Mouse (Mus musculus) hindbrain, embryonic 11.5 days (tissue): Measurements from ENCODE around the gene Lzic. TPM values are rescaled to one million over a fixed set of nuclear protein-coding genes. Genes with fewer than 3 reads are reported as not detected.

Experiments
- ATAC-seq: fragments of 200-750 bp; cut with Nextera tagmentation; 2 replicates; pipeline ENCODE4 v1.8.0; 2017; ENCODE audit warnings: mild to moderate bottlenecking, moderate TSS enrichment, moderate library complexity; ENCODE audit not compliant: low FRiP score
- DNase-seq: peaks from one replicate; pipeline ENCODE4 v3.0.0-alpha.2; 2015; ENCODE audit warnings: low spot score
- H3K27ac ChIP-seq: fragments of 300-500 bp; sonication (generic); 2 replicates; pipeline ENCODE4 v1.5.1; 2014; ENCODE audit warnings: mild to moderate bottlenecking, low read depth, low read length
- H3K27me3 ChIP-seq: fragments of 300-500 bp; sonication (generic); 2 replicates; pipeline ENCODE4 v1.6.1; 2014; ENCODE audit warnings: mild to moderate bottlenecking, low read length, moderate library complexity, mixed read lengths; ENCODE audit not compliant: control insufficient read depth, insufficient read depth
- H3K36me3 ChIP-seq: fragments of 300-500 bp; sonication (generic); 2 replicates; pipeline ENCODE4 v1.6.1; 2014; ENCODE audit warnings: mild to moderate bottlenecking, low read length, moderate library complexity, mixed read lengths; ENCODE audit not compliant: control insufficient read depth, insufficient read depth
- H3K4me1 ChIP-seq: fragments of 300-500 bp; sonication (generic); replicated peaks from 2 replicates; pipeline ENCODE4 v1.6.1; 2014; ENCODE audit warnings: low read length, mixed read lengths; ENCODE audit not compliant: control insufficient read depth, insufficient read depth
- H3K4me2 ChIP-seq: fragments of 300-500 bp; sonication (generic); replicated peaks from 2 replicates; pipeline ENCODE4 v1.6.1; 2014; ENCODE audit warnings: mild to moderate bottlenecking, low read depth, low read length
- H3K4me3 ChIP-seq: fragments of 300-500 bp; sonication (generic); 2 replicates; pipeline ENCODE4 v1.5.1; 2014; ENCODE audit warnings: low read depth, low read length
- H3K9ac ChIP-seq: fragments of 300-500 bp; sonication (generic); 2 replicates; pipeline ENCODE4 v1.6.1; 2014; ENCODE audit warnings: low read depth, low read length
- H3K9me3 ChIP-seq: fragments of 300-500 bp; sonication (generic); 2 replicates; pipeline ENCODE4 v1.6.1; 2016; ENCODE audit warnings: low read length; ENCODE audit not compliant: control insufficient read depth
- WGBS: fragments of 180-500 bp; shearing (Covaris S2); extraction: QIAGEN DNeasy Blood & Tissue Kit; methylation state at CpG from one replicate; pipeline ENCODE4 v1.1.7; 2014; 5-methylcytosine and 5-hydroxymethylcytosine counted together
- polyA plus RNA-seq: library from polyadenylated mRNA; unstranded; fragments of >200 nt; fragmentation: Nextera tagmentation; extraction: Ambion mirVana; gene quantifications from 2 replicates; pipeline ENCODE4 v1.2.1, GENCODE M21; 2014

The Lzic gene
- polyA plus RNA-seq, 1 experiment from 2014 or later: 54.8 TPM

- no peaks in the 10 kb centered on the region for H3K9me3 ChIP-seq
- 88% methylated on average over 3 of the region's 3 CpGs for whole genome bisulfite sequencing
- no peak overlapping the region for H3K4me2 ChIP-seq
- H3K27me3 ChIP-seq: no peaks in the 10 kb centered on the region
- no peaks in the 10 kb centered on the region for H3K36me3 ChIP-seq
- H3K27ac ChIP-seq: no peak overlapping the region
- no peak for DNase-seq
- no peak overlapping the region for H3K4me3 ChIP-seq
- H3K9ac ChIP-seq: no peak overlapping the region
- no peaks in the 10 kb centered on the region for H3K4me1 ChIP-seq
- no peak for ATAC-seq
These were observed 21.9 kb downstream of the Lzic start for GRCm38 (mm10) chr4:149506904-149507303.

DNA sequence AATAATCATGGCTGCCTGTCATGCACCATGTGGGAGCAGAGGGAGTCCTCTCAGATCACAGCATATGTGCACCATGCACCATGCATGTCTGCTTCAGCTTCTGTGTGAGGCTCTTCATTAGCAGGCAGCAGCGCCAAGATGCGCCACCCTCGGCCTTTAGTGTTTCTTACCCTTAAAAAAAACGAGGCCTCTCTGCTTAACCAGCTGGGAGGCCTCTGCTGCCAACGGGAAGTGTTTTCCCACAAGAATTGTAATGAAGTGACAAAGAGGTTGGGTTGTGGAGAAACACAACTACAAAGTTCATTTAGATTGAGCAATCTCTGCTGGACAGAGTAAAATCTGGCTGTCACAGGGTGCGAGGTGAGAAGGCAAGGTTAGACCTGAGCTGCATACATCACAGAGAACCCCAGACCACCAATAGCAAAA is 26.2 kb downstream of the Lzic start:
- H3K4me1 ChIP-seq: no peaks in the 10 kb centered on the region
- no peaks in the 10 kb centered on the region for H3K9me3 ChIP-seq
- no peak overlapping the region for H3K4me2 ChIP-seq
- no peaks in the 10 kb centered on the region for H3K27me3 ChIP-seq
- H3K36me3 ChIP-seq: no peaks in the 10 kb centered on the region
- ATAC-seq (no peak), DNase-seq (no peak)
- no peak overlapping the region for H3K4me3 ChIP-seq
- no peak overlapping the region for H3K9ac ChIP-seq
- WGBS: 52% methylated on average over 6 of the region's 6 CpGs
- H3K27ac ChIP-seq: no peak overlapping the region

- Histone ChIP-seq H3K36me3 (no peaks in the 10 kb centered on the region), H3K4me3 (no peak overlapping the region), H3K9ac (no peak overlapping the region), H3K9me3 (no peaks in the 10 kb centered on the region), H3K27me3 (no peaks in the 10 kb centered on the region), H3K4me1 (no peaks in the 10 kb centered on the region), H3K4me2 (no peak overlapping the region), H3K27ac (no peak overlapping the region)
- DNase-seq (no peak), ATAC-seq (no peak)
- 91% methylated on average over 7 of the region's 7 CpGs for WGBS
These were observed 27.0 kb downstream of the Lzic start for GRCm38 (mm10) chr4:149512072-149512471.

DNA sequence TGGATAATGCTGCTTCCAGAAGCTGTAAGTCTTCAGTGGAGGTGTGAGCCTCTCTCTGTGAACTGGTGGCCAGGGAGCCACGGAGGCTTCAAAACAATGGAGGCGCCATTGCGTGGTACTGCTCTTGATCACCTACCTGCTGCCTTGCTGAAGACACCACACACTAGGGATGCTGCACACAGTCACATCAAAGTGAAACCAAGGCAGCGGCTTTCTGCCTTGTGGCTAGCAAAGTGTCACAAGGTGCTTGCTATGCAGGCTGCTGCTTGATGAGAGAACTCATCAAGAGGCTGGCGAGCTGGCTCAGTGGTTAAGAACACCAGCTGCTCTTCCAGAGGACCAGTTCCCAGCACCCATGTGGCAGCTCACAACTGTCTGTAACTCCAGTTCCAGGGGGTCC is 30.7 kb downstream of the Lzic start:
- 93% methylated on average over 5 of the region's 5 CpGs for whole genome bisulfite sequencing

GRCm38 (mm10) chr4:149517868-149518340 is 32.9 kb downstream of the Lzic start, which contains the start of gene Ctnnbip1:
Gene Ctnnbip1, plus strand, starts transcription at chr4:149518236.
- peak within 1 kb of the TSS; percentile 87 for H3K4me3 ChIP-seq
- H3K9ac ChIP-seq: peak within 1 kb of the TSS; percentile 88
- no peaks in the 10 kb centered on the region for H3K27me3 ChIP-seq
- H3K4me2 ChIP-seq: peak within 1 kb of the TSS; percentile 91
- H3K4me1 ChIP-seq: 0 out of 2 replicates have a peak, but pooled peaks cover 6% of the 10 kb centered on the region
- WGBS: under 1% methylated on average over 43 of the region's 46 CpGs
- H3K27ac ChIP-seq: peak within 1 kb of the TSS; percentile 62; the same call in 1 of the 2 replicates
- DNase-seq (peak; percentile 98), ATAC-seq (peak; percentile 99)
- H3K36me3 ChIP-seq: no peaks in the 10 kb centered on the region
- H3K9me3 ChIP-seq: no peaks in the 10 kb centered on the region

More for the DNA sequence above, 30.7 kb downstream of the Lzic start:
- H3K27me3 ChIP-seq: no peaks in the 10 kb centered on the region
- no peak overlapping the region for H3K27ac ChIP-seq
- H3K36me3 ChIP-seq: no peaks in the 10 kb centered on the region
- H3K4me2 ChIP-seq: no peak overlapping the region
- DNase-seq: no peak
- no peak for ATAC-seq
- 0 out of 2 replicates have a peak, but pooled peaks cover 6% of the 10 kb centered on the region for H3K4me1 ChIP-seq
- H3K9ac ChIP-seq: no peak overlapping the region
- H3K9me3 ChIP-seq: no peaks in the 10 kb centered on the region
- no peak overlapping the region for H3K4me3 ChIP-seq

DNA sequence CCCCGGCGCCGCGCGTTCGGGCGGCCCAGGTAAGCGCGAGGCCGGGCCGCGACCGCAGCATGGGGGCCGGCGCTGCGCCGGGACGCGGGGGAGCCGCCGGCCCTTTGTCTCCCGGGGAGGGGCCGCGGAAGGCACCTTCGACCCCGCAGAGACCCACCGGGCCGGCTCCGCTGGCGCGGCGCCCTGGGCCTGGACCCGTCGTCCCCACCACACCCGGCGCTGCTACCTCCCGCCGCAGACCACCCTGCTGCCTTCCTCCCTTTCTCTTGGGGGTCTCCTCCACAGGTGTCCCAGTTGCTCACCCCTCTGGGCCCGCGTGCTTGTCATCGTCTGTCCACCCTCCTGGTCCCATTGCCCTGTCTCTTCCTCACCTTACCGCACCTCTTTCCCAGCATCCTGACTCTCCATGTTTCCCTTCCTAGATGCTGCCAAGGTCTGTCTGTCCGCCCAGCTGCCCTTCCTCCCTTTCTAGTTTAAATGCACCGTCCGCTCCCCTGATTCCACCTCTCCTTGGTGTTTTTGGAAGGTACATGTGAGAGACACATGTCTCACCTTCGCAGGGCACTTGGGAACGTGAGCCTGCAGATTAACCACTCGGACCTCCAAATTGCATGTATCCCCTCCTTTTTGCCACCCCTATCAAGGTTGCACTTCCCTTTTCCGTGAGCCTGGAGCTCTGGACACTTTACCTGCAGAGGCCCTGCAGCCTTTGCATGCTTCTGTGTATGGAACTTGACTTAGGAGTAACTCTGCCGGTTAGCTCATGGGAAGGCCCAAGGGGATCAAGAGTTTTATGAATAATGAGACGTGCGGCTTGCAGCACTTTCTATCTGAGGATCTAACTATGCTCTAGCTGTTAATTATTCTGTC is 33.6 kb downstream of the Lzic start:
- 6% methylated on average over 38 of the region's 52 CpGs for WGBS
- Histone ChIP-seq H3K4me3 (peak overlapping the region; percentile 87), H3K4me1 (0 out of 2 replicates have a peak, but pooled peaks cover 6% of the 10 kb centered on the region), H3K9ac (peak overlapping the region; percentile 88), H3K4me2 (peak overlapping the region; percentile 91), H3K36me3 (no peaks in the 10 kb centered on the region), H3K27ac (peak overlapping the region; percentile 62; the same call in 1 of the 2 replicates), H3K9me3 (no peaks in the 10 kb centered on the region), H3K27me3 (no peaks in the 10 kb centered on the region)
- ATAC-seq: no peak
- DNase-seq: peak; percentile 27

DNA sequence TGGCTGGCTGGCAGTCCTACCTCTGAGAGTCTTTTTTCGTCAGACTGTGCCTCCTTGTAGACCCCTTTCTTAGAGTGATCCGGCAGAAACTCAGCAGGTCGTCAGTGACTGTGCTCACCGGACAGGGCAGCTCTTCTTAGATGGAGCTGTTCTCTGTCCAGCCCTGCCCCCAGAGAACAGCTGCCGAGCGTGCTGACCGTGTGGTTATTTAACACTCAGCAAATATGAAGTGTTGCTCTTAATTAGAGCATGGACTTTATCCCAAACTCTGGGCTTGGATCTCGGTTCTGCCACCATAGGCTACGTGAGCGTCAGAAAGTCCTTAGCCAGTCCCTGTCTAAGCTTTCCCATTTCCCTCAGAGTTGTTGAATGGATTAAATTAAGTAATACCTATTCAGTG is 36.2 kb downstream of the Lzic start:
- H3K27ac ChIP-seq: no peak overlapping the region
- DNase-seq (no peak), ATAC-seq (no peak)
- WGBS: 73% methylated on average over 10 of the region's 10 CpGs
- 0 out of 2 replicates have a peak, but pooled peaks cover 6% of the 10 kb centered on the region for H3K4me1 ChIP-seq
- no peaks in the 10 kb centered on the region for H3K27me3 ChIP-seq
- no peak overlapping the region for H3K4me3 ChIP-seq
- no peak overlapping the region for H3K4me2 ChIP-seq
- H3K36me3 ChIP-seq: no peaks in the 10 kb centered on the region
- no peak overlapping the region for H3K9ac ChIP-seq
- no peaks in the 10 kb centered on the region for H3K9me3 ChIP-seq

DNA sequence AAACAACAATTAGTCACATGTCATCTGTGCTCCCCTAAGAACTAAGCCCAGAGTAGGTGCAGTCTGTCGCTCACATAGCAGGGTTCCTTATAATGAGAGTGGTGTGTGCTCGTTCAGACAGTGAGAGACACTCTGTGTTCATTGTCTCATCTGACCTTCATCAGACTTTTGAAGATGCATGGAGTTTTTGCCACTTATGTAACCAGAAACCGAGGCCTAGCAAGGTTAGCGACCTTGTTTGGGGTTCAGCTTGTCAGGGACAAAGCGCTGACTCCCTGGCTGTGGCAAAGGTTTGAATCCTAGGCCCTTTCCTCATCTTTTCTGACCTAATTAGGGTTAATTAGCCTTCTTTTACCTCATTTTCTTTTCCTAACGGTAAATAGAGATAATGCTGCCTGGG is 38.9 kb downstream of the Lzic start:
- no peak overlapping the region for H3K27ac ChIP-seq
- no peaks in the 10 kb centered on the region for H3K36me3 ChIP-seq
- 0 out of 2 replicates have a peak, but pooled peaks cover 2% of the 10 kb centered on the region for H3K4me1 ChIP-seq
- H3K4me3 ChIP-seq: no peak overlapping the region
- H3K9ac ChIP-seq: no peak overlapping the region
- no peak overlapping the region for H3K4me2 ChIP-seq
- 68% methylated on average over 6 of the region's 6 CpGs for WGBS
- DNase-seq: no peak
- no peak for ATAC-seq
- H3K27me3 ChIP-seq: no peaks in the 10 kb centered on the region
- no peaks in the 10 kb centered on the region for H3K9me3 ChIP-seq
